Mouse (Mus musculus) kidney, adult 2 months (tissue): ENCODE results near the gene Anxa10. TPM values are rescaled to one million over a fixed set of nuclear protein-coding genes. Genes with fewer than 3 reads are reported as not detected.

Experiments
- DNase-seq: peaks from one replicate; pipeline ENCODE4 v3.0.0; 2021
- H3K27ac ChIP-seq: fragments of 200-500 bp; 2 replicates; pipeline ENCODE4 v1.5.1; 2012; ENCODE audit warnings: low read depth, low read length, control low read depth, inconsistent platforms; ENCODE audit not compliant: insufficient read depth
- H3K27me3 ChIP-seq: fragments of 200-500 bp; replicated peaks from 2 replicates; pipeline ENCODE4 v1.6.1; 2012; ENCODE audit warnings: mild to moderate bottlenecking, moderate library complexity, low read length, inconsistent platforms; ENCODE audit not compliant: control insufficient read depth, insufficient read depth
- H3K36me3 ChIP-seq: fragments of 200-500 bp; 2 replicates; pipeline ENCODE4 v1.6.1; 2012; ENCODE audit warnings: mild to moderate bottlenecking, moderate library complexity, low read length, inconsistent platforms; ENCODE audit not compliant: control insufficient read depth, insufficient read depth
- H3K4me1 ChIP-seq: fragments of 200-500 bp; 2 replicates; pipeline ENCODE4 v1.6.1; 2011; ENCODE audit warnings: low read length; ENCODE audit not compliant: control insufficient read depth, insufficient read depth
- H3K4me3 ChIP-seq: fragments of 200-500 bp; 2 replicates; pipeline ENCODE4 v1.5.1; 2011; ENCODE audit warnings: mild to moderate bottlenecking, low read depth, low read length, control low read depth; ENCODE audit not compliant: insufficient read depth
- CTCF ChIP-seq: fragments of 200-500 bp; conservative IDR thresholded peaks from 2 replicates; pipeline ENCODE4 v1.5.1; 2011; ENCODE audit warnings: low read depth, mild to moderate bottlenecking, control low read depth, low read length, moderate library complexity, mixed read lengths; ENCODE audit not compliant: insufficient read depth, insufficient read length
- POLR2A ChIP-seq: fragments of 200-500 bp; IDR thresholded peaks from one replicate; pipeline ENCODE4 v1.6.1; 2011; ENCODE audit warnings: low read depth, low read length, control low read depth
- WGBS: fragments of 180-500 bp; shearing (Covaris S2); methylation state at CpG from one replicate; pipeline ENCODE4 v1.1.7; 2018; 5-methylcytosine and 5-hydroxymethylcytosine counted together
- polyA plus RNA-seq: library from polyadenylated mRNA; depleted of rRNA; stranded (reverse); fragments of >200 nt; gene quantifications from 2 replicates; pipeline ENCODE4 v1.2.3, GENCODE M21; 2012; rRNA removed

The Anxa10 gene
- polyA plus RNA-seq, 1 experiment: not detected

- WGBS: 67% methylated on average over 3 of the region's 3 CpGs
- TF ChIP-seq POLR2A: no peak
- no peak for TF ChIP-seq CTCF
- DNase-seq: no peak
Measured at GRCm38 (mm10) chr8:62034351-62034750, 88.6 kb downstream of the Anxa10 start.

GRCm38 (mm10) chr8:62014582-62014981 is 108.4 kb downstream of the Anxa10 start:
- H3K27ac ChIP-seq: no peak overlapping the region
- WGBS: 93% methylated on average over 4 of the region's 4 CpGs
- H3K27me3 ChIP-seq: no peaks in the 10 kb centered on the region
- DNase-seq: no peak
- no peaks in the 10 kb centered on the region for H3K4me1 ChIP-seq
- no peak overlapping the region for H3K4me3 ChIP-seq
- TF ChIP-seq CTCF (no peak), POLR2A (no peak)
- no peaks in the 10 kb centered on the region for H3K36me3 ChIP-seq

More at GRCm38 (mm10) chr8:62034351-62034750, 88.6 kb downstream of the Anxa10 start:
- H3K4me3 ChIP-seq: no peak overlapping the region
- H3K27ac ChIP-seq: no peak overlapping the region
- H3K4me1 ChIP-seq: no peaks in the 10 kb centered on the region
- H3K27me3 ChIP-seq: no peaks in the 10 kb centered on the region
- H3K36me3 ChIP-seq: no peaks in the 10 kb centered on the region

GRCm38 (mm10) chr8:62014166-62014565 is 108.8 kb downstream of the Anxa10 start:
- WGBS: 90% methylated on average over 4 of the region's 4 CpGs
- no peaks in the 10 kb centered on the region for H3K36me3 ChIP-seq
- no peak for DNase-seq
- H3K4me1 ChIP-seq: no peaks in the 10 kb centered on the region
- no peaks in the 10 kb centered on the region for H3K27me3 ChIP-seq
- H3K4me3 ChIP-seq: no peak overlapping the region
- TF ChIP-seq POLR2A (no peak), CTCF (no peak)
- no peak overlapping the region for H3K27ac ChIP-seq

Other genes starting within 250 kb of the Anxa10 start
- 37.3 and 47.5 TPM in 2 replicates for gene Palld, start 220.5 kb downstream of the Anxa10 start, polyA plus RNA-seq
- gene Ddx60, start 195.1 kb downstream of the Anxa10 start, polyA plus RNA-seq: 0.38 and 0.95 TPM in 2 replicates